ENCODE assay signal across 17 mouse cellular contexts in genomic region chr13:109635901-109636520, GRCm38 (mm10).
DNase-seq lines count a peak whose midpoint lies in the region; ATAC-seq and TF ChIP-seq lines count a peak whose summit lies in the region.
"Had no signal": no experiment of that assay in that cellular context is flagged by ENCODE, and none has a peak within 500 bp of the region (broad histone marks: within the 10 kb centered on the region; RNA-seq: fewer than 3 reads in every experiment).

No protein-coding gene starts in this region.

- H3K27me3 ChIP-seq in heart, embryonic 13.5 days (replicated peaks): no peaks in the 10 kb centered on the region
- H3K27me3 ChIP-seq in E14TG2a.4 (ENCODE audit: insufficient read depth, low read length): no peaks in the 10 kb centered on the region
- H3K27me3 ChIP-seq in liver, embryonic 16.5 days (ENCODE audit: control insufficient read depth, insufficient read depth, low read depth, low read length): no peaks in the 10 kb centered on the region
- H3K27me3 ChIP-seq: forebrain, embryonic 12.5 days; midbrain, embryonic 12.5 days; neural tube, embryonic 13.5 days; stomach, embryonic 15.5 days had no signal

- 72% methylated on average over 10 of the region's 10 CpGs for WGBS in heart, embryonic 13.5 days
- 58% methylated on average over 10 of the region's 10 CpGs for WGBS in liver, embryonic 16.5 days (ENCODE audit: insufficient replicate concordance)

- H3K9ac ChIP-seq in heart, embryonic 13.5 days: no peak overlapping the region
- no peak overlapping the region for H3K9ac ChIP-seq in liver, embryonic 16.5 days (ENCODE audit: low read depth, low read length)
- H3K9ac ChIP-seq: embryonic facial prominence, embryonic 13.5 days; forebrain, embryonic 12.5 days; midbrain, embryonic 12.5 days; neural tube, embryonic 13.5 days; stomach, embryonic 15.5 days had no signal

- H3K9me3 ChIP-seq in heart, embryonic 13.5 days: no peaks in the 10 kb centered on the region
- no peaks in the 10 kb centered on the region for H3K9me3 ChIP-seq in E14TG2a.4 (ENCODE audit: low read length)
- H3K9me3 ChIP-seq in liver, embryonic 16.5 days (replicated peaks; ENCODE audit: control insufficient read depth, low read length): no peaks in the 10 kb centered on the region
- H3K9me3 ChIP-seq: embryonic facial prominence, embryonic 13.5 days; forebrain, embryonic 12.5 days; midbrain, embryonic 12.5 days; neural tube, embryonic 13.5 days; stomach, embryonic 15.5 days had no signal

- H3K4me1 ChIP-seq in heart, embryonic 13.5 days: peaks cover 56% of the 10 kb centered on the region
- peaks cover 88% of the 10 kb centered on the region for H3K4me1 ChIP-seq in E14TG2a.4 (replicated peaks; ENCODE audit: low read depth, low read length)
- H3K4me1 ChIP-seq in liver, embryonic 16.5 days (ENCODE audit: control insufficient read depth, low read depth, low read length): peaks cover 17% of the 10 kb centered on the region

- DNase-seq in heart, postnatal 4 days: no peak
- DNase-seq in spleen, adult 18-20 months: no peak
- DNase-seq in cerebellum, postnatal 14 days: no peak
- DNase-seq: cerebellum, adult 9-11 months; gastrocnemius, postnatal 10 days; layer of hippocampus, postnatal 36 days; thymus, postnatal 36 days had no signal

- 0 out of 2 replicates have a peak overlapping the region, but pooled peaks have one; percentile 1 for H3K4me2 ChIP-seq in heart, embryonic 13.5 days
- H3K4me2 ChIP-seq in liver, embryonic 16.5 days (ENCODE audit: low read depth, low read length): peak overlapping the region; percentile 38
- H3K4me2 ChIP-seq: embryonic facial prominence, embryonic 13.5 days; forebrain, embryonic 12.5 days; midbrain, embryonic 12.5 days; neural tube, embryonic 13.5 days; stomach, embryonic 15.5 days had no signal

- H3K27ac ChIP-seq in heart, embryonic 13.5 days (replicated peaks): no peak overlapping the region
- H3K27ac ChIP-seq in liver, embryonic 16.5 days (ENCODE audit: low read length): peak overlapping the region; percentile 26
- H3K27ac ChIP-seq: embryonic facial prominence, embryonic 13.5 days; forebrain, embryonic 12.5 days; midbrain, embryonic 12.5 days; neural tube, embryonic 13.5 days; stomach, embryonic 15.5 days had no signal

- no peak for TF ChIP-seq CTCF in E14TG2a.4 (conservative IDR thresholded peaks at IDR 0.05; ENCODE audit: low read length)

- ATAC-seq in heart, embryonic 13.5 days (ENCODE audit: extremely low read depth, insufficient number of reproducible peaks, low FRiP score, low TSS enrichment): no peak
- ATAC-seq in granulocyte monocyte progenitor cell, adult 5-6 weeks (replicated peaks; ENCODE audit: poor library complexity, severe bottlenecking): peak; percentile 64
- ATAC-seq in liver, embryonic 16.5 days (ENCODE audit: low read depth): peak; percentile 69
- no peak for ATAC-seq in monocyte, adult 5-6 weeks (replicated peaks; ENCODE audit: insufficient number of reproducible peaks, low FRiP score, low TSS enrichment, poor library complexity, severe bottlenecking)

- no peaks in the 10 kb centered on the region for H3K36me3 ChIP-seq in heart, embryonic 13.5 days
- no peaks in the 10 kb centered on the region for H3K36me3 ChIP-seq in E14TG2a.4 (ENCODE audit: insufficient read depth, low read length)
- H3K36me3 ChIP-seq in liver, embryonic 16.5 days (ENCODE audit: control insufficient read depth, insufficient read depth): no peaks in the 10 kb centered on the region
- H3K36me3 ChIP-seq: embryonic facial prominence, embryonic 13.5 days; forebrain, embryonic 12.5 days; midbrain, embryonic 12.5 days; neural tube, embryonic 13.5 days; stomach, embryonic 15.5 days had no signal

- no peak overlapping the region for H3K4me3 ChIP-seq in heart, embryonic 13.5 days
- peak overlapping the region; percentile 18; the same call in 1 of the 2 replicates for H3K4me3 ChIP-seq in E14TG2a.4 (replicated peaks; ENCODE audit: low read length)
- no peak overlapping the region for H3K4me3 ChIP-seq in liver, embryonic 16.5 days (ENCODE audit: low read depth, low read length)
- H3K4me3 ChIP-seq: embryonic facial prominence, embryonic 13.5 days; forebrain, embryonic 12.5 days; midbrain, embryonic 12.5 days; neural tube, embryonic 13.5 days; stomach, embryonic 15.5 days had no signal

Comparison
In these comparisons a context has a peak if more than half of its experiments do, and no peak if none do; other contexts are left out.
1. ATAC-seq: peak in granulocyte monocyte progenitor cell, adult 5-6 weeks (single experiment) and liver, embryonic 16.5 days (single experiment); none in heart, embryonic 13.5 days (single experiment) and monocyte, adult 5-6 weeks (single experiment).